Mouse (Mus musculus) adrenal gland, postnatal 25 days (tissue): ENCODE measurements at regions not wholly inside any gene's neighbourhood (a gene's known extent, or its start where the extent isn't known, plus 50 kb on each side); places are given as distances from the start of the nearest gene placed in this dataset.

ENCODE experiments used
- DNase-seq: peaks from one replicate; pipeline ENCODE4 v3.0.0; 2021; ENCODE audit warnings: mixed read lengths

- DNase-seq = no peak
These were observed 133.6 kb downstream of the Papss1 start for GRCm38 (mm10) chr3:131698070-131698750.

- peak; percentile 19 for DNase-seq
These were observed 138.6 kb downstream of the Papss1 start for GRCm38 (mm10) chr3:131703134-131703533.

GRCm38 (mm10) chr3:131713532-131713931 lies 149.0 kb downstream of the Papss1 start:
- no peak for DNase-seq

GRCm38 (mm10) chr3:131718761-131719160 lies 154.2 kb downstream of the Papss1 start:
- no peak for DNase-seq

GRCm38 (mm10) chr3:131728618-131729017 lies 164.1 kb downstream of the Papss1 start:
- no peak for DNase-seq

GRCm38 (mm10) chr3:131734226-131734625 lies 169.7 kb downstream of the Papss1 start:
- DNase-seq = no peak

GRCm38 (mm10) chr3:131737461-131737860 lies 172.9 kb downstream of the Papss1 start:
- peak; percentile 41 for DNase-seq

- DNase-seq = no peak
These were observed 173.5 kb downstream of the Papss1 start for GRCm38 (mm10) chr3:131737953-131738598.

GRCm38 (mm10) chr3:131755537-131755936 lies 191.0 kb downstream of the Papss1 start:
- no peak for DNase-seq

- DNase-seq = no peak
These were observed 191.6 kb downstream of the Papss1 start for GRCm38 (mm10) chr3:131756126-131756525.

- no peak for DNase-seq
These were observed 205.4 kb downstream of the Papss1 start for GRCm38 (mm10) chr3:131769976-131770375.

GRCm38 (mm10) chr3:131770486-131770885 lies 205.9 kb downstream of the Papss1 start:
- no peak for DNase-seq

- no peak for DNase-seq
These were observed 207.4 kb downstream of the Papss1 start for GRCm38 (mm10) chr3:131771863-131772546.

GRCm38 (mm10) chr3:131772593-131772992 lies 208.0 kb downstream of the Papss1 start:
- DNase-seq = no peak

- no peak for DNase-seq
These were observed 210.9 kb downstream of the Papss1 start for GRCm38 (mm10) chr3:131775431-131775830.

- DNase-seq = no peak
These were observed 212.1 kb downstream of the Papss1 start for GRCm38 (mm10) chr3:131776650-131777049.

- no peak for DNase-seq
These were observed 215.2 kb downstream of the Papss1 start for GRCm38 (mm10) chr3:131779803-131780202.

GRCm38 (mm10) chr3:131785524-131785923 lies 221.0 kb downstream of the Papss1 start:
- no peak for DNase-seq

GRCm38 (mm10) chr3:131788321-131788720 lies 223.8 kb downstream of the Papss1 start:
- DNase-seq = no peak

- DNase-seq = no peak
These were observed 224.6 kb downstream of the Papss1 start for GRCm38 (mm10) chr3:131789177-131789576.

- DNase-seq = no peak
These were observed 229.5 kb downstream of the Papss1 start for GRCm38 (mm10) chr3:131794056-131794455.

- no peak for DNase-seq
These were observed 230.8 kb downstream of the Papss1 start for GRCm38 (mm10) chr3:131795108-131796005.
